Mouse (Mus musculus) gastrocnemius, postnatal 14 days (tissue): Measurements from ENCODE around the gene Gm34653. TPM values are rescaled to one million over a fixed set of nuclear protein-coding genes. Genes with fewer than 3 reads are reported as not detected.
"Not testable (repeated sequence)": the region's sequence is repeated elsewhere in the genome, so short reads cannot be mapped to it uniquely, and the experiment has no call there.

Source experiments
- DNase-seq: peaks from one replicate; pipeline ENCODE4 v3.0.0; 2021; ENCODE audit warnings: mixed read lengths
- intact Hi-C: fragments of 180-260 bp; cut with DNase I; formaldehyde crosslinking; loops from one replicate; pipeline ENCODE4 v1.15.1; 2025; ENCODE audit warnings: low total_unique reads
- long read RNA-seq, 2 experiments: library from polyadenylated mRNA; stranded (forward); transcript quantifications; one replicate each; pipeline ENCODE4 v2.0.0; 2021
- total RNA-seq, 2 experiments: library from RNA; stranded (reverse); gene quantifications; 2 replicates each; pipeline ENCODE4 v1.2.3; 2021

The Gm34653 gene
- total RNA-seq, result under 1 TPM; 0.12 to 0.18 TPM
- long read RNA-seq, experiment 1, result 0 reads
- long read RNA-seq, experiment 2, partial matches to known transcripts, result 0 of 1 reads
- long read RNA-seq, experiment 2, other reads (novel, unspliced or antisense), result 1 of 1 reads

GRCm38 (mm10) chr2:34832766-34833457 lies at the start of gene Gm34653:
TSS of gene Gm34653 (plus strand) at chr2:34833007.
- DNase-seq, intact Hi-C loops: not testable (repeated sequence)

GRCm38 (mm10) chr2:34783064-34784020 lies 49.5 kb upstream of the Gm34653 start:
- DNase-seq, result no peak
- intact Hi-C loops, result loop anchor here (10.0 kb wide), 1 partner anchor 191 kb away; no protein-coding TSS in a partner anchor

GRCm38 (mm10) chr2:34784085-34784484 lies 48.7 kb upstream of the Gm34653 start:
- DNase-seq, result no peak
- intact Hi-C loops, result loop anchor here (10.0 kb wide), 1 partner anchor 191 kb away; no protein-coding TSS in a partner anchor

- intact Hi-C loops, result no loop called here
- no peak for DNase-seq
These were observed 42.5 kb upstream of the Gm34653 start for GRCm38 (mm10) chr2:34790282-34790681.

GRCm38 (mm10) chr2:34792543-34792942 lies 40.3 kb upstream of the Gm34653 start:
- DNase-seq, intact Hi-C loops: not testable (repeated sequence)

- intact Hi-C loops, result no loop called here
- DNase-seq, result no peak
These were observed 38.3 kb upstream of the Gm34653 start for GRCm38 (mm10) chr2:34794511-34794910.

- intact Hi-C loops, result no loop called here
- DNase-seq, result no peak
These were observed 37.4 kb upstream of the Gm34653 start for GRCm38 (mm10) chr2:34795426-34795825.

- intact Hi-C loops, result no loop called here
- DNase-seq, result peak; percentile 85
These were observed 33.2 kb upstream of the Gm34653 start, which contains the start of gene Rabepk for GRCm38 (mm10) chr2:34799357-34800256. TSS of gene Rabepk (minus strand) at chr2:34799912.

GRCm38 (mm10) chr2:34800371-34800770 lies 32.4 kb upstream of the Gm34653 start:
- no peak for DNase-seq
- intact Hi-C loops, result no loop called here

GRCm38 (mm10) chr2:34801516-34802482 lies 31.0 kb upstream of the Gm34653 start:
- intact Hi-C loops, result no loop called here
- peak; percentile 97 for DNase-seq

- peak; percentile 18 for DNase-seq
- intact Hi-C loops, result not testable (repeated sequence)
These were observed 30.1 kb upstream of the Gm34653 start for GRCm38 (mm10) chr2:34802565-34803245.

- no peak for DNase-seq
- intact Hi-C loops, result no loop called here
These were observed 29.1 kb upstream of the Gm34653 start for GRCm38 (mm10) chr2:34803746-34804145.

GRCm38 (mm10) chr2:34804172-34804571 lies 28.6 kb upstream of the Gm34653 start:
- intact Hi-C loops, result no loop called here
- DNase-seq, result no peak

- no peak for DNase-seq
- intact Hi-C loops, result no loop called here
These were observed 28.0 kb upstream of the Gm34653 start for GRCm38 (mm10) chr2:34804815-34805214.

GRCm38 (mm10) chr2:34805364-34805950 lies 27.4 kb upstream of the Gm34653 start:
- intact Hi-C loops, result no loop called here
- DNase-seq, result no peak

- intact Hi-C loops, result no loop called here
- DNase-seq, result no peak
These were observed 24.8 kb upstream of the Gm34653 start for GRCm38 (mm10) chr2:34808057-34808456.

- no peak for DNase-seq
- intact Hi-C loops, result no loop called here
These were observed 23.2 kb upstream of the Gm34653 start for GRCm38 (mm10) chr2:34809568-34809967.
